Mouse (Mus musculus) lung, adult 2 months (tissue): ENCODE measurements at regions not wholly inside any gene's neighbourhood (a gene's known extent, or its start where the extent isn't known, plus 50 kb on each side); places are given as distances from the start of the nearest gene placed in this dataset.

Experiments used
- CTCF ChIP-seq: fragments of 200-500 bp; IDR thresholded peaks from 2 replicates; pipeline ENCODE4 v1.5.1; 2011; ENCODE audit warnings: mild to moderate bottlenecking, low read length, control low read depth; ENCODE audit not compliant: insufficient read depth
- POLR2A ChIP-seq: fragments of 200-500 bp; IDR thresholded peaks from 2 replicates; pipeline ENCODE4 v1.6.1; 2011; ENCODE audit warnings: low read depth, mild to moderate bottlenecking, control low read depth, low read length, borderline replicate concordance; ENCODE audit errors: extremely low read depth

DNA sequence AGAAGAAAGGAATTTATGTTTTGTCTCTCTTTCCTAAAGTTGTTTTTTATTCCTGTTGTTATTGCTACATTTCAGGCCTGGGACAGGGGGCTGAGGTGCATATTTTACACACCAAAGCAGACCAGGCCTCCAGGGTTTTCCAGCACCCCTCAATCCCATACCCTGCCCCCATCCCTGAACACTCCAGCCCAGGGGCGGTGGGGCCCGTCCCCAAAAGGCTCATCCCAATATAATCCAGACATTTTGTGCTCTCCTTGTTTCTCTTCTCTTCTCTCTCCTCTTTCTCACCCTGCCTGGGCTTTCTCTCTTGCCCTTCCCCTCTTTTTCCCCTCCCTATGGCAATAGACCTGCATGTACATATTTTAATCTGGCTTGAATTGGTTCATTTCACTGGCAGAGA, 164.6 kb upstream of the Arl4c start:
- TF ChIP-seq CTCF (no peak), POLR2A (no peak)
